9 mouse cellular contexts compared by ENCODE assay signal in the genomic region with DNA sequence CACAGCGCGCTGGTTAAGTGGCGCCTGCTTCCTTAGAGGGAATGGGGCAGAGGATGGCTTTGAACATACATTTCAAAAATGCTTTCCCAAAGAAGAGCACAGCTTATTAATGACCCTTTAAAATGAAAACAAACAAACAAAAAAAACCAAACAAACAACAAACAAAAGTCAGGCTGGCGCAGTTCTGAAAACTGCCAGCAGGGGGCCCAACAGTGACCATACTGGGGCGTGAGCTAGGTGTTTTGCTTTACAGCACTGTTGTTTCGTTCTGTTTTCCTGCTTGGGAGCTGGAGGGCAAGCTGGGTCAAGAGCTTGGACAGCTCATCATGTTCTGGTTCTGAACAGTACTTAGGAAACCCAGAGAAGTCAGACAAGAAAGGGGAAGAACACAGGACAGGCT.
A peak's percentile ranks its signal among the peaks of the same experiment; 100 is the strongest.
DNase-seq lines count a peak whose midpoint lies in the region; ATAC-seq lines count a peak whose summit lies in the region.
"Had no signal": no experiment of that assay in that cellular context is flagged by ENCODE, and none has a peak within 500 bp of the region (broad histone marks: within the 10 kb centered on the region; RNA-seq: fewer than 3 reads in every experiment).

No protein-coding gene starts in this region.

- H3K27me3 ChIP-seq in kidney, embryonic 16.5 days (ENCODE audit: insufficient read depth, low read length) = no peaks in the 10 kb centered on the region
- H3K27me3 ChIP-seq: heart, embryonic 15.5 days had no signal

- DNase-seq in CD4-positive, CD25-positive, alpha-beta regulatory T cell, adult 2 months (ENCODE audit: low read depth, low spot score) = peak; percentile 17
- DNase-seq in kidney, adult 18-20 months = peak; percentile 45
- DNase-seq in thymus, postnatal 14 days = peak; percentile 17
- DNase-seq in thymus, adult 18-20 months = no peak
- peak; percentile 62 for DNase-seq in thymus, postnatal 4 days
- no peak for DNase-seq in ovary, adult 18-20 months (ENCODE audit: low spot score)

- H3K27ac ChIP-seq in kidney, embryonic 16.5 days (ENCODE audit: low read length) = no peak overlapping the region
- H3K27ac ChIP-seq: heart, embryonic 15.5 days had no signal

- 0 out of 2 replicates have a peak, but pooled peaks cover 4% of the 10 kb centered on the region for H3K4me1 ChIP-seq in kidney, embryonic 16.5 days (ENCODE audit: insufficient read depth, low read length)
- H3K4me1 ChIP-seq: heart, embryonic 15.5 days had no signal

- H3K4me3 ChIP-seq in kidney, embryonic 16.5 days (ENCODE audit: low read length) = no peak overlapping the region
- H3K4me3 ChIP-seq: heart, embryonic 15.5 days had no signal

- 0 out of 2 replicates have a peak, but pooled peaks cover 3% of the 10 kb centered on the region for H3K36me3 ChIP-seq in kidney, embryonic 16.5 days (ENCODE audit: insufficient read depth, low read length)
- H3K36me3 ChIP-seq: heart, embryonic 15.5 days had no signal

- H3K9me3 ChIP-seq in kidney, embryonic 16.5 days (ENCODE audit: low read length) = no peaks in the 10 kb centered on the region
- H3K9me3 ChIP-seq: heart, embryonic 15.5 days had no signal

- ATAC-seq in CD4-positive, CD25-positive, alpha-beta regulatory T cell, adult 4 months = no peak
- ATAC-seq in kidney, embryonic 16.5 days (ENCODE audit: low FRiP score, low TSS enrichment) = no peak

- no peak overlapping the region for H3K4me2 ChIP-seq in kidney, embryonic 16.5 days (replicated peaks; ENCODE audit: low read depth, low read length)
- H3K4me2 ChIP-seq: heart, embryonic 15.5 days had no signal

- WGBS in kidney, embryonic 16.5 days = 61% methylated on average over 6 of the region's 6 CpGs

- H3K9ac ChIP-seq in kidney, embryonic 16.5 days (replicated peaks; ENCODE audit: low read length) = no peak overlapping the region
- H3K9ac ChIP-seq: heart, embryonic 15.5 days had no signal

Comparison
In these comparisons a context has a peak if more than half of its experiments do, and no peak if none do; other contexts are left out.
1. DNase-seq: peak in CD4-positive, CD25-positive, alpha-beta regulatory T cell, adult 2 months (single experiment), kidney, adult 18-20 months (single experiment), thymus, postnatal 14 days (single experiment) and thymus, postnatal 4 days (single experiment); none in thymus, adult 18-20 months (0 of 2) and ovary, adult 18-20 months (single experiment).